Mouse (Mus musculus) stomach, embryonic 16.5 days (tissue): ENCODE data around the gene Tdg. TPM values are rescaled to one million over a fixed set of nuclear protein-coding genes. Genes with fewer than 3 reads are reported as not detected.

ENCODE experiments used
- ATAC-seq: fragments of 200-750 bp; cut with Nextera tagmentation; 2 replicates; pipeline ENCODE4 v1.8.0; 2017; ENCODE audit warnings: moderate number of reproducible peaks, moderate TSS enrichment; ENCODE audit not compliant: insufficient read depth, low FRiP score
- H3K27ac ChIP-seq: fragments of 300-500 bp; sonication (generic); 2 replicates; pipeline ENCODE4 v1.5.1; 2014; ENCODE audit warnings: low read length
- H3K27me3 ChIP-seq: fragments of 300-500 bp; sonication (generic); 2 replicates; pipeline ENCODE4 v1.6.1; 2014; ENCODE audit warnings: low read length, control low read depth, mixed read lengths; ENCODE audit not compliant: control insufficient read depth, insufficient read depth
- H3K36me3 ChIP-seq: fragments of 300-500 bp; sonication (generic); 2 replicates; pipeline ENCODE4 v1.6.1; 2014; ENCODE audit warnings: low read length; ENCODE audit not compliant: control insufficient read depth, insufficient read depth
- H3K4me1 ChIP-seq: fragments of 300-500 bp; sonication (generic); 2 replicates; pipeline ENCODE4 v1.6.1; 2014; ENCODE audit warnings: low read length, control low read depth, mixed read lengths; ENCODE audit not compliant: control insufficient read depth, insufficient read depth
- H3K4me2 ChIP-seq: fragments of 300-500 bp; sonication (generic); 2 replicates; pipeline ENCODE4 v1.6.1; 2014; ENCODE audit warnings: low read depth, low read length, mixed read lengths
- H3K4me3 ChIP-seq: fragments of 300-500 bp; sonication (generic); replicated peaks from 2 replicates; pipeline ENCODE4 v1.5.1; 2014; ENCODE audit warnings: mild to moderate bottlenecking, low read length
- H3K9ac ChIP-seq: fragments of 300-500 bp; sonication (generic); 2 replicates; pipeline ENCODE4 v1.6.1; 2014; ENCODE audit warnings: low read length
- H3K9me3 ChIP-seq: fragments of 300-500 bp; sonication (generic); replicated peaks from 2 replicates; pipeline ENCODE4 v1.6.1; 2016; ENCODE audit warnings: low read length, control low read depth; ENCODE audit not compliant: control insufficient read depth
- WGBS: fragments of 180-500 bp; shearing (Covaris S2); extraction: QIAGEN DNeasy Blood & Tissue Kit; methylation state at CpG from one replicate; pipeline ENCODE4 v1.1.7; 2014; 5-methylcytosine and 5-hydroxymethylcytosine counted together
- polyA plus RNA-seq: library from polyadenylated mRNA; unstranded; fragments of >200 nt; fragmentation: Nextera tagmentation; extraction: Ambion mirVana; gene quantifications from 2 replicates; pipeline ENCODE4 v1.2.1, GENCODE M21; 2015

The Tdg gene
- polyA plus RNA-seq, 1 experiment from 2014 or later: 105 TPM

- H3K27ac ChIP-seq: no peak overlapping the region
- WGBS: 71% methylated on average over 3 of the region's 3 CpGs
- H3K36me3 ChIP-seq: peaks cover 8% of the 10 kb centered on the region; the same call in 1 of the 2 replicates
- H3K4me2 ChIP-seq: no peak overlapping the region
- H3K9ac ChIP-seq: no peak overlapping the region
- H3K4me3 ChIP-seq: no peak overlapping the region
- ATAC-seq: no peak
- no peaks in the 10 kb centered on the region for H3K9me3 ChIP-seq
- no peaks in the 10 kb centered on the region for H3K27me3 ChIP-seq
- H3K4me1 ChIP-seq: no peaks in the 10 kb centered on the region
These were observed 25.0 kb downstream of the Tdg start for GRCm38 (mm10) chr10:82654581-82654980.

GRCm38 (mm10) chr10:82661820-82662219 is 32.2 kb downstream of the Tdg start:
- H3K4me1 ChIP-seq: no peaks in the 10 kb centered on the region
- WGBS: 85% methylated on average over 8 of the region's 8 CpGs
- no peaks in the 10 kb centered on the region for H3K36me3 ChIP-seq
- ATAC-seq: no peak
- H3K4me2 ChIP-seq: no peak overlapping the region
- no peaks in the 10 kb centered on the region for H3K27me3 ChIP-seq
- H3K9me3 ChIP-seq: no peaks in the 10 kb centered on the region
- no peak overlapping the region for H3K9ac ChIP-seq
- no peak overlapping the region for H3K27ac ChIP-seq
- H3K4me3 ChIP-seq: no peak overlapping the region

GRCm38 (mm10) chr10:82662267-82662990 is 32.8 kb downstream of the Tdg start:
- H3K4me1 ChIP-seq: no peaks in the 10 kb centered on the region
- no peak overlapping the region for H3K27ac ChIP-seq
- H3K27me3 ChIP-seq: no peaks in the 10 kb centered on the region
- no peaks in the 10 kb centered on the region for H3K36me3 ChIP-seq
- no peak for ATAC-seq
- no peak overlapping the region for H3K4me3 ChIP-seq
- H3K9ac ChIP-seq: no peak overlapping the region
- H3K9me3 ChIP-seq: no peaks in the 10 kb centered on the region
- WGBS: 73% methylated on average over 14 of the region's 14 CpGs
- no peak overlapping the region for H3K4me2 ChIP-seq

- Histone ChIP-seq H3K27ac (no peak overlapping the region), H3K36me3 (no peaks in the 10 kb centered on the region), H3K4me3 (no peak overlapping the region), H3K27me3 (no peaks in the 10 kb centered on the region), H3K4me1 (no peaks in the 10 kb centered on the region), H3K9me3 (no peaks in the 10 kb centered on the region), H3K4me2 (no peak overlapping the region), H3K9ac (no peak overlapping the region)
- 78% methylated on average over 2 of the region's 2 CpGs for WGBS
- no peak for ATAC-seq
These were observed 33.7 kb downstream of the Tdg start for GRCm38 (mm10) chr10:82663289-82663688.

GRCm38 (mm10) chr10:82665951-82666350 is 36.3 kb downstream of the Tdg start:
- Histone ChIP-seq H3K27me3 (no peaks in the 10 kb centered on the region), H3K36me3 (no peaks in the 10 kb centered on the region), H3K27ac (no peak overlapping the region), H3K4me1 (no peaks in the 10 kb centered on the region), H3K9me3 (no peaks in the 10 kb centered on the region), H3K4me3 (no peak overlapping the region), H3K9ac (no peak overlapping the region), H3K4me2 (no peak overlapping the region)
- 61% methylated on average over 3 of the region's 3 CpGs for WGBS
- ATAC-seq: no peak

DNA sequence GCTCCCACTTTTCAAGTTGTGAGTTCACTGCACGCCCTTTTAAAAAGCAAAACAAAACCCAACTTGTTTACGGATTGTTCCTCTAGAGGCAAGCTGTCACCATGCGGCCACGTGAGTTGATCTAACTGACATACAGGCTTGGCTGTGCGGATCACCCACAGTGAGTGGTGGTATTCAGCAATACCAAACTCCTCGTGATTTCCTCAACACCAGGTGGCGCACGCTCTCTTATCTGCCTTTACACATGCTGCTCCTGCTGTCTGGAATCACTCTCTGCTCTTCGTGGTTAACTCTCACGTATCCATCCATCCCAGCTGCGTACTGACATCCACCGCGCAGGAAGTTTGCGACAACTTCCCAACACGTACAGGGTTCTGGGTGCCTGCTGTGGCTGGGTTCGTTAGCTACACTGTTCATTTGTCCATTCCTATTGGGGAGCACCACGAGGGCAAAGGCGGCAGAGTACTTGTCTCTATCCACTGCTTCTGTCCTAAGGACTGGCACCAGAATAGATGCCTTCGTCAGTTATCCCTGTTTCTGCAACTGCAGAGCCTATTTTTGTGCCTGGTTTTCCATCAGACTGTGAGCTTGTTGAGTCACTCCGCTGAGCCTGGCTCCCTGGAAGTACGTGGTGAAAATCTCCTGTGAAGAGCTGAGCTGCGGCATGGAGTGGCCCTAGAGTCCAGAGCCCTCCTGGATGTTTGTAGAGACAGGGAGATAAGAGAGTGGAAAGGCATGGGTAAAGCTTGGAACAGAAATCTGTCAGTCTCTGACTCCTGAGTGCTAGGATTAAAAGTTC is 37.0 kb downstream of the Tdg start:
- Histone ChIP-seq H3K9ac (peak overlapping the region; percentile 49), H3K27ac (no peak overlapping the region), H3K27me3 (no peaks in the 10 kb centered on the region), H3K4me3 (0 out of 2 replicates have a peak overlapping the region, but pooled peaks have one; percentile 12), H3K36me3 (no peaks in the 10 kb centered on the region), H3K9me3 (no peaks in the 10 kb centered on the region), H3K4me1 (no peaks in the 10 kb centered on the region), H3K4me2 (peak overlapping the region; percentile 47)
- WGBS: 20% methylated on average over 22 of the region's 22 CpGs
- peak; percentile 80 for ATAC-seq

- 75% methylated on average over 6 of the region's 6 CpGs for WGBS
- Histone ChIP-seq H3K36me3 (no peaks in the 10 kb centered on the region), H3K4me2 (no peak overlapping the region), H3K27ac (no peak overlapping the region), H3K9me3 (no peaks in the 10 kb centered on the region), H3K27me3 (no peaks in the 10 kb centered on the region), H3K9ac (no peak overlapping the region), H3K4me3 (no peak overlapping the region), H3K4me1 (no peaks in the 10 kb centered on the region)
- ATAC-seq: no peak
These were observed 40.6 kb downstream of the Tdg start for GRCm38 (mm10) chr10:82670205-82670604.

GRCm38 (mm10) chr10:82676949-82677348 is 47.3 kb downstream of the Tdg start:
- WGBS: 82% methylated on average over 6 of the region's 6 CpGs
- H3K4me1 ChIP-seq: no peaks in the 10 kb centered on the region
- H3K9me3 ChIP-seq: no peaks in the 10 kb centered on the region
- no peaks in the 10 kb centered on the region for H3K36me3 ChIP-seq
- no peak overlapping the region for H3K9ac ChIP-seq
- H3K4me3 ChIP-seq: no peak overlapping the region
- H3K4me2 ChIP-seq: no peak overlapping the region
- ATAC-seq: no peak
- H3K27me3 ChIP-seq: no peaks in the 10 kb centered on the region
- no peak overlapping the region for H3K27ac ChIP-seq

- no peaks in the 10 kb centered on the region for H3K4me1 ChIP-seq
- H3K4me3 ChIP-seq: no peak overlapping the region
- no peak for ATAC-seq
- no peaks in the 10 kb centered on the region for H3K27me3 ChIP-seq
- H3K4me2 ChIP-seq: no peak overlapping the region
- no peaks in the 10 kb centered on the region for H3K9me3 ChIP-seq
- H3K9ac ChIP-seq: no peak overlapping the region
- H3K36me3 ChIP-seq: no peaks in the 10 kb centered on the region
- 86% methylated on average over 5 of the region's 5 CpGs for WGBS
- H3K27ac ChIP-seq: no peak overlapping the region
These were observed 51.1 kb downstream of the Tdg start for GRCm38 (mm10) chr10:82680769-82681168.
